Mouse (Mus musculus) spleen, adult 2 months (tissue): ENCODE measurements around the gene Car3. TPM values are rescaled to one million over a fixed set of nuclear protein-coding genes. Genes with fewer than 3 reads are reported as not detected.
A peak's percentile ranks its signal among the peaks of the same experiment; 100 is the strongest.

Experiments
- DNase-seq, 2 experiments: peaks; one replicate each; pipeline versions ENCODE4 v3.0.0 to v3.0.0-alpha.2; 2012 to 2021; ENCODE audit warnings: low spot score in 2 of 2, low read depth in 1 of 2
- H3K27ac ChIP-seq: fragments of 200-500 bp; 2 replicates; pipeline ENCODE4 v1.5.1; 2012; ENCODE audit warnings: low read length, inconsistent platforms; ENCODE audit not compliant: insufficient read depth
- H3K27me3 ChIP-seq: fragments of 200-500 bp; 2 replicates; pipeline ENCODE4 v1.6.1; 2012; ENCODE audit warnings: mild to moderate bottlenecking, moderate library complexity, low read length, inconsistent platforms; ENCODE audit not compliant: control insufficient read depth, insufficient read depth
- H3K36me3 ChIP-seq: fragments of 200-500 bp; 2 replicates; pipeline ENCODE4 v1.6.1; 2012; ENCODE audit warnings: mild to moderate bottlenecking, low read length, inconsistent platforms; ENCODE audit not compliant: control insufficient read depth, insufficient read depth
- H3K4me1 ChIP-seq: fragments of 200-500 bp; 2 replicates; pipeline ENCODE4 v1.6.1; 2011; ENCODE audit warnings: inconsistent platforms; ENCODE audit not compliant: control insufficient read depth, insufficient read depth, insufficient read length
- H3K4me3 ChIP-seq: fragments of 200-500 bp; 2 replicates; pipeline ENCODE4 v1.5.1; 2011; ENCODE audit warnings: mild to moderate bottlenecking, inconsistent platforms; ENCODE audit not compliant: insufficient read depth, insufficient read length; ENCODE audit errors: extremely low read depth
- CTCF ChIP-seq: fragments of 200-500 bp; IDR thresholded peaks from 2 replicates; pipeline ENCODE4 v1.5.1; 2011; ENCODE audit warnings: mild to moderate bottlenecking, inconsistent platforms; ENCODE audit not compliant: insufficient read depth, insufficient read length, insufficient replicate concordance; ENCODE audit errors: extremely low read depth
- POLR2A ChIP-seq: fragments of 200-500 bp; IDR thresholded peaks from 2 replicates; pipeline ENCODE4 v1.6.1; 2011; ENCODE audit warnings: low read depth, low read length, inconsistent platforms
- WGBS: fragments of 180-500 bp; shearing (Covaris S2); methylation state at CpG from one replicate; pipeline ENCODE4 v1.1.7; 2018; 5-methylcytosine and 5-hydroxymethylcytosine counted together
- polyA plus RNA-seq: library from polyadenylated mRNA; depleted of rRNA; stranded (reverse); fragments of >200 nt; gene quantifications from 2 replicates; pipeline ENCODE4 v1.2.3, GENCODE M21; 2012

The Car3 gene
- polyA plus RNA-seq, 1 experiment, result 21.4 TPM

DNA sequence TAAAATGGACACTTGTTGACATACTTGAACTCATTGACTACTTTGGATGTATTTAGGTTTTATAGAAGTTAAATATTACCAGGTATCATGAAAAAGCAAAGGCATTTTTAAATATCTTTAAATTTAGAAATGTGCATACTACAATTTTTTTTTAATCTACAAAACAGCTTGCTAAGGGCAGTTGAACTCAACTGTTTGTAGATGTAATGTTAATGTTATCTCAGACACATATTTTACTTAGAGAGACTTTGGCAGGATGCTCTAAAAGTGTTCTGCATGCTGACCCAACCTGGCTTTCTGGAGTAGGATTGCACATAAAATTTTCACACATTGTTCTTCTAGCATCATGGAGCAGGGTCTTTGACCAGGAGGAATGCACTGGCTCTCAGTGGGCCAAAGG lies 18.7 kb downstream of the Car3 start:
- TF ChIP-seq POLR2A, result no peak
- no peak for TF ChIP-seq CTCF
- Histone ChIP-seq H3K4me1 (peaks cover 17% of the 10 kb centered on the region), H3K27ac (no peak overlapping the region)

DNA sequence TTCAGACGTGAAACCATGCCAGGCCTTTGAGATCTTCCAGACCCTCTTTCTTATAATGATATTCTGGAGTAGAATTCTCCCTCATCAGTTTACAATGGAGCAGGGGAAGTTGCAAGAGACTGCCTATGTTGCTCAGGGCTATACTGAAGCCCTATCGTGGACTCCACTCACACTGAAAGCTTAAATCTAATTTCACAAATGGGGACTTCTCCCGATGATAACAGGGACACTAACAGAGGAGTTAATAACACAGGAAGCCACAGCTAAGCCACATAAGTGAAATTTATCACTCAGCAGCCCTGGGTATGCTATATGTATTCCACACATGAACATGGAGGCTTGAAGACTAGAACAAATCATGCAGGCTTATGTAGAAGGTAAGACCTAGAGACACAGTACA lies 19.4 kb downstream of the Car3 start:
- Histone ChIP-seq H3K27ac (no peak overlapping the region), H3K4me1 (peaks cover 14% of the 10 kb centered on the region), H3K4me3 (no peak overlapping the region), H3K36me3 (no peaks in the 10 kb centered on the region), H3K27me3 (peaks cover 10% of the 10 kb centered on the region)
- DNase-seq, result no peak
- WGBS, result 49% methylated on average over 3 of the region's 3 CpGs
- no peak for TF ChIP-seq CTCF
- TF ChIP-seq POLR2A, result no peak

More for the DNA sequence above, 18.7 kb downstream of the Car3 start:
- H3K36me3 ChIP-seq, result no peaks in the 10 kb centered on the region
- H3K4me3 ChIP-seq, result no peak overlapping the region
- H3K27me3 ChIP-seq, result peaks cover 10% of the 10 kb centered on the region
- DNase-seq, result no peak

DNA sequence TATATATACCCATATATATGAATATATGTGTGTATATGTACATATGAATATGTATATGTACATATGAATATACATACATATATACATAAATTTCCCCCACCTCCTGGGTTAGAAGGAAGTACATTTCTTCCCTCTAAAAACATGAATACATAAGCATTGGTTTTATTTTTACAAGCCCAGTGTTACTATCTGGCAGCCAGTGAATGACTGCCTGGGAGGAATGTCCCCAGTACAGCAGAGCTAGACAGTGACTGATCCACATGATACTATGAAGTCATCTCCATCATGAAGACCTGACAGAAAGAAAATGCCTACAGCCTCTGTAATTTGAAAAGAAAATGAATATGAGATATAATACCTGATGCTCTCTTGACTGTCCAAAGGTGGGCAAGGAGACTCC lies 21.5 kb downstream of the Car3 start:
- Histone ChIP-seq H3K4me1 (peaks cover 7% of the 10 kb centered on the region), H3K4me3 (no peak overlapping the region), H3K36me3 (no peaks in the 10 kb centered on the region), H3K27ac (no peak overlapping the region), H3K27me3 (peaks cover 10% of the 10 kb centered on the region)
- no peak for TF ChIP-seq POLR2A
- TF ChIP-seq CTCF, result no peak
- no peak for DNase-seq

DNA sequence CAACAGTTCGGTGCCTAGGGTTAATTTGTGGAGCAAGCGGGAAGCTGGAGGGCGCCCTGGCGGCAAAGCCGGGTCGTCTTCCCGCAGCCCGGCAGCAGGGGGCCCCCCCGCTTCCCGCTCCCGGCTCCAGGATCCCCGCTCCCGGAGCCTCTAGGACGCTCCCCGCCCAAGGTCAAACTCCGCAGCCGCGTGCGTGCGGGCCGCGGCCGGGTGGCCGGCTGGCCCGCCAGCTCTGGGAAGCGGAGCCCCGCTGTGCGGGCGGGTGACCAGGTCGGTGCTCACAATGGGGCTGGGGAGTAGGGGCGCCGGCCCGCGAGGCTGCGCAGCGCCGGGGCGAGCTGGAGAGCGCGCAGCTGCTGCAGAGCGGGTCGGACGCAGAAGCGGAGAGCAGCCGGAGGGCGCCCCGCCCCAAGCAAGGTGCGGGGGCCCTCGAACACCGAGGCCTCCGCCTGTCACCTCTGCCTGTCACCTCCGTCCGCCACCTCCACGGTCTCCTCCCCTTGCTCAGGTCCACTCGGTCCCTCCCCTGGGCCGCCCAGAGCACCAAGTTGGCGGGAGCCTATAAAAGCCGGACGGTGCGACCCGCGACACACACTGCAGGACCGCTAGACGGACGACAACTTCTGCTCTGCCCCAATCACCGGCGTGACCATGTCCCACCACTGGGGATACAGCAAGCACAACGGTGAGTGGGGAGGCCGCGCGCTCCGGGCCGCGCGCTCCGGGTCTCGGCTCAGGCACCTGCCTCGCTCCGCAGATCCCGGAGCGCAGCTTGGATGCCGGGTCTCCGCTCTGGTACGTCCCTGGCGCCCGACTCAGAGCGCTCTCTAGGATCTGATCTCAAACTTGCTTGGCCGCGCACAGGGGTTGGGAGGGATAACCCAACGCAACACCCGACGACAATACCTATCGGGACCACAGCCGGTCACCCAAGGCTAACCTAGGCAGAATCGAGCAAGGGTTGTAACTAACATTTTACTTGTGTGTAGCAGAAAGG lies 23.1 kb downstream of the Car3 start, which contains the start of gene Car2:
Car2 (plus strand) TSS at position 172 of the 997 bp plus-strand sequence.
- H3K27me3 ChIP-seq, result peaks cover 10% of the 10 kb centered on the region
- H3K4me3 ChIP-seq, result peak within 1 kb of the TSS; percentile 71
- under 1% methylated on average over 95 of the region's 95 CpGs for WGBS
- H3K36me3 ChIP-seq, result no peaks in the 10 kb centered on the region
- peak within 1 kb of the TSS; percentile 24 for H3K27ac ChIP-seq
- TF ChIP-seq POLR2A, result no peak
- TF ChIP-seq CTCF, result peak; percentile 4; the same call in 1 of the 2 replicates
- DNase-seq, result peak in 1 of 2 experiments; percentile 39
- peaks cover 4% of the 10 kb centered on the region for H3K4me1 ChIP-seq

DNA sequence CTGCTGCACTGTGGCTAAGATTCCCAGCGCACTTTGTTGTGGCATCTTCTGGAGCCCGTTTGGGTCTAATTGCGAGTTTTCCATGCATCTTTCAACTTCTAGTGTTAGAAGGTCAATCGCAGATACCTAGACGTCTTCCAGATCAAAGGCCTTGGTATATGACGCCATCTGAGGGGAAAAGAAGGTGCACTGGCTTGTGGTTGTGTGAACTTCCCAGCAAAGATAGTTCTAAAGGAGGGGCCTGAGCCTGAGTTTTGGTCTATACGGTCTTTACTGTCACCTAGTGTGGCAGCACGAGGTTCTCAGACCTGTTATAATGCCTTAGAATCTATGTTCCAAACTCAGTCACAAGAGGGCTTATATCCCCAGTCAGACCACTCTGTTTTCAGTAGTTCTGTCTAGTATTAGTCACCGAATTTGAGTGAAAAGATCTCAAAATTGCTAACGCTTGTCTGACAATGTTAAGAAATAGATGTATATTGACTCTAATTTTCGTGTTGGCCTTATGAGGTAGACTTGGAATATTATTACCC lies 23.9 kb downstream of the Car3 start:
- no peak for TF ChIP-seq CTCF
- TF ChIP-seq POLR2A, result no peak
- WGBS, result 17% methylated on average over 11 of the region's 11 CpGs
- Histone ChIP-seq H3K4me3 (peak overlapping the region; percentile 71), H3K27ac (peak overlapping the region; percentile 24), H3K36me3 (no peaks in the 10 kb centered on the region), H3K4me1 (peaks cover 4% of the 10 kb centered on the region; the same call in 1 of the 2 replicates), H3K27me3 (peaks cover 10% of the 10 kb centered on the region)
- DNase-seq, result no peak

DNA sequence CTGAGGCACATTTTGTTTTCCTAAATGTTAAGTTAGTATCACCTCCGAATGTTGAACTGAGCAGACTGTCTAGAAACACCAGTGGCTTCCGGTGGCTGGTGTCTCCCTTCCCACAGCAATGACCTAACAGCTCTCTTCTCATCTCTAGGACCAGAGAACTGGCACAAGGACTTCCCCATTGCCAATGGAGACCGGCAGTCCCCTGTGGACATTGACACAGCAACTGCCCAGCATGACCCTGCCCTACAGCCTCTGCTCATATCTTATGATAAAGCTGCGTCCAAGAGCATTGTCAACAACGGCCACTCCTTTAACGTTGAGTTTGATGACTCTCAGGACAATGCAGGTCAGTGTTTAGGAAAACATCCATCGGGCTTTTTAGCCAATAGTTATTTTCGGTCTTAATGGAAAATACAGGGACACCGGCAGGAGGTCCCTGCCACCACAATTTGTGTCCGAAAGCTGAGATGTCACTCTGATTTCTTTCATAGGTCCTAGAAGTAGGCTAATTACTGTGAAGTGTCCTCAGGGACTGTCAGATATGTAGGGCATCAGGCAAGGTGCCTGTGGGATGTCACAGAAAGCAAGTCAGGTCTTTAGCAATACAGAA lies 24.5 kb downstream of the Car3 start:
- TF ChIP-seq POLR2A, result no peak
- TF ChIP-seq CTCF, result no peak
- Histone ChIP-seq H3K4me3 (peak overlapping the region; percentile 19), H3K27ac (no peak overlapping the region), H3K36me3 (no peaks in the 10 kb centered on the region), H3K4me1 (peaks cover 4% of the 10 kb centered on the region; the same call in 1 of the 2 replicates), H3K27me3 (peaks cover 10% of the 10 kb centered on the region)
- DNase-seq, result no peak
- WGBS, result 44% methylated on average over 10 of the region's 10 CpGs
